Mouse (Mus musculus) left cerebral cortex, adult 2 months (tissue): ENCODE measurements at regions not wholly inside any gene's neighbourhood (a gene's known extent, or its start where the extent isn't known, plus 50 kb on each side); places are given as distances from the start of the nearest gene placed in this dataset.
"Not testable (repeated sequence)": the region's sequence is repeated elsewhere in the genome, so short reads cannot be mapped to it uniquely, and the experiment has no call there.

Source experiments
- DNase-seq, 2 experiments: peaks; one replicate each; pipeline ENCODE4 v3.0.0; 2021 to 2022; ENCODE audit warnings: low spot score in 2 of 2, mixed read lengths in 1 of 2; ENCODE audit errors: extremely low spot score in 1 of 2
- H3K27ac ChIP-seq: fragments of 200-600 bp; 2 replicates; pipeline ENCODE4 v1.8.1; 2022
- H3K4me3 ChIP-seq: fragments of 200-600 bp; 2 replicates; pipeline ENCODE4 v1.8.1; 2022
- CTCF ChIP-seq: fragments of 200-600 bp; IDR thresholded peaks from 2 replicates; pipeline ENCODE4 v1.8.1; 2022; ENCODE audit warnings: antibody characterized with exemption, mild to moderate bottlenecking, moderate library complexity
- intact Hi-C: fragments of 180-260 bp; cut with DNase I; formaldehyde crosslinking; loops from one replicate; pipeline ENCODE4 v1.15.1; 2025

- Histone ChIP-seq H3K27ac (peak overlapping the region; percentile 54; the same call in 1 of the 2 replicates), H3K4me3 (no peak overlapping the region)
- no peak for TF ChIP-seq CTCF
- intact Hi-C loops, result loop anchor here (5.0 kb wide), 1 partner anchor 88 kb away; no protein-coding TSS in a partner anchor
- DNase-seq, result no peak
Observed at GRCm38 (mm10) chr17:13474310-13475094, 120.1 kb downstream of the Tcp10c start.

- no peak for DNase-seq
- H3K27ac ChIP-seq, result no peak overlapping the region
- no peak for TF ChIP-seq CTCF
- H3K4me3 ChIP-seq, result no peak overlapping the region
- intact Hi-C loops, result no loop called here
Observed at GRCm38 (mm10) chr17:13478866-13479571, 124.6 kb downstream of the Tcp10c start.

- no peak for DNase-seq
- Histone ChIP-seq H3K27ac (no peak overlapping the region), H3K4me3 (no peak overlapping the region)
- TF ChIP-seq CTCF, result no peak
- intact Hi-C loops, result no loop called here
Observed at GRCm38 (mm10) chr17:13479572-13480063, 125.2 kb downstream of the Tcp10c start.

GRCm38 (mm10) chr17:13481445-13482085 is 127.2 kb downstream of the Tcp10c start:
- intact Hi-C loops, result no loop called here
- no peak for TF ChIP-seq CTCF
- Histone ChIP-seq H3K27ac (no peak overlapping the region), H3K4me3 (no peak overlapping the region)
- DNase-seq, result no peak

GRCm38 (mm10) chr17:13482136-13482535 is 127.8 kb downstream of the Tcp10c start:
- TF ChIP-seq CTCF, result no peak
- Histone ChIP-seq H3K27ac (no peak overlapping the region), H3K4me3 (no peak overlapping the region)
- DNase-seq, result no peak
- intact Hi-C loops, result no loop called here

- H3K27ac ChIP-seq, result no peak overlapping the region
- no peak; the same call in 1 of the 2 replicates for TF ChIP-seq CTCF
- DNase-seq, result no peak
- intact Hi-C loops, result no loop called here
- H3K4me3 ChIP-seq, result no peak overlapping the region
Observed at GRCm38 (mm10) chr17:13487291-13488215, 133.2 kb downstream of the Tcp10c start.

GRCm38 (mm10) chr17:13488608-13489324 is 134.4 kb downstream of the Tcp10c start:
- DNase-seq, result no peak
- TF ChIP-seq CTCF, result no peak
- H3K4me3 ChIP-seq, result no peak overlapping the region
- no peak overlapping the region for H3K27ac ChIP-seq
- intact Hi-C loops, result no loop called here

GRCm38 (mm10) chr17:13492239-13492638 is 137.9 kb downstream of the Tcp10c start:
- H3K27ac ChIP-seq, intact Hi-C loops, DNase-seq, H3K4me3 ChIP-seq: not testable (repeated sequence)

GRCm38 (mm10) chr17:13492649-13493277 is 138.4 kb downstream of the Tcp10c start:
- intact Hi-C loops, H3K4me3 ChIP-seq, DNase-seq, H3K27ac ChIP-seq: not testable (repeated sequence)

- H3K27ac ChIP-seq, intact Hi-C loops, DNase-seq, H3K4me3 ChIP-seq: not testable (repeated sequence)
Observed at GRCm38 (mm10) chr17:13493866-13494265, 139.5 kb downstream of the Tcp10c start.

- intact Hi-C loops, H3K27ac ChIP-seq, DNase-seq, H3K4me3 ChIP-seq: not testable (repeated sequence)
Observed at GRCm38 (mm10) chr17:13494475-13494874, 140.1 kb downstream of the Tcp10c start.

- DNase-seq, H3K27ac ChIP-seq, intact Hi-C loops, H3K4me3 ChIP-seq: not testable (repeated sequence)
Observed at GRCm38 (mm10) chr17:13504365-13504764, 150.0 kb downstream of the Tcp10c start.

- DNase-seq, H3K4me3 ChIP-seq, H3K27ac ChIP-seq, intact Hi-C loops: not testable (repeated sequence)
Observed at GRCm38 (mm10) chr17:13504827-13505268, 150.5 kb downstream of the Tcp10c start.

- intact Hi-C loops, DNase-seq, H3K27ac ChIP-seq, H3K4me3 ChIP-seq: not testable (repeated sequence)
Observed at GRCm38 (mm10) chr17:13507397-13508063, 153.2 kb downstream of the Tcp10c start.
